Mouse (Mus musculus) kidney, embryonic 14.5 days (tissue): ENCODE data around the gene Taar5. TPM values are rescaled to one million over a fixed set of nuclear protein-coding genes. Genes with fewer than 3 reads are reported as not detected.

Source experiments
- ATAC-seq: fragments of 200-750 bp; cut with Nextera tagmentation; 2 replicates; pipeline ENCODE4 v1.8.0; 2017; ENCODE audit warnings: moderate number of reproducible peaks, mild to moderate bottlenecking, moderate TSS enrichment, moderate library complexity; ENCODE audit not compliant: low FRiP score, low TSS enrichment
- H3K27ac ChIP-seq: fragments of 300-500 bp; sonication (generic); 2 replicates; pipeline ENCODE4 v1.5.1; 2014; ENCODE audit warnings: low read depth, mild to moderate bottlenecking, low read length, moderate library complexity, mixed read lengths
- H3K27me3 ChIP-seq: fragments of 300-500 bp; sonication (generic); 2 replicates; pipeline ENCODE4 v1.6.1; 2014; ENCODE audit warnings: mild to moderate bottlenecking, low read length; ENCODE audit not compliant: control insufficient read depth, insufficient read depth
- H3K36me3 ChIP-seq: fragments of 300-500 bp; sonication (generic); 2 replicates; pipeline ENCODE4 v1.6.1; 2014; ENCODE audit warnings: low read length, mixed read lengths; ENCODE audit not compliant: control insufficient read depth, insufficient read depth
- H3K4me1 ChIP-seq: fragments of 300-500 bp; sonication (generic); 2 replicates; pipeline ENCODE4 v1.6.1; 2014; ENCODE audit warnings: low read length, mixed read lengths; ENCODE audit not compliant: control insufficient read depth, insufficient read depth
- H3K4me2 ChIP-seq: fragments of 300-500 bp; sonication (generic); replicated peaks from 2 replicates; pipeline ENCODE4 v1.6.1; 2014; ENCODE audit warnings: low read depth, mild to moderate bottlenecking, low read length
- H3K4me3 ChIP-seq: fragments of 300-500 bp; sonication (generic); 2 replicates; pipeline ENCODE4 v1.5.1; 2014; ENCODE audit warnings: mild to moderate bottlenecking, low read length
- H3K9ac ChIP-seq: fragments of 300-500 bp; sonication (generic); 2 replicates; pipeline ENCODE4 v1.6.1; 2014; ENCODE audit warnings: low read depth, mild to moderate bottlenecking, low read length, moderate library complexity
- H3K9me3 ChIP-seq: fragments of 300-500 bp; sonication (generic); 2 replicates; pipeline ENCODE4 v1.6.1; 2016; ENCODE audit warnings: low read length; ENCODE audit not compliant: control insufficient read depth
- whole genome bisulfite sequencing: fragments of 180-500 bp; shearing (Covaris S2); extraction: QIAGEN DNeasy Blood & Tissue Kit; methylation state at CpG from one replicate; pipeline ENCODE4 v1.1.7; 2014; 5-methylcytosine and 5-hydroxymethylcytosine counted together
- polyA plus RNA-seq: library from polyadenylated mRNA; unstranded; fragments of >200 nt; fragmentation: Nextera tagmentation; extraction: Ambion mirVana; gene quantifications from 2 replicates; pipeline ENCODE4 v1.2.1, GENCODE M21; 2014

Taar5 gene
- polyA plus RNA-seq, 1 experiment from 2014 or later, result not detected

DNA sequence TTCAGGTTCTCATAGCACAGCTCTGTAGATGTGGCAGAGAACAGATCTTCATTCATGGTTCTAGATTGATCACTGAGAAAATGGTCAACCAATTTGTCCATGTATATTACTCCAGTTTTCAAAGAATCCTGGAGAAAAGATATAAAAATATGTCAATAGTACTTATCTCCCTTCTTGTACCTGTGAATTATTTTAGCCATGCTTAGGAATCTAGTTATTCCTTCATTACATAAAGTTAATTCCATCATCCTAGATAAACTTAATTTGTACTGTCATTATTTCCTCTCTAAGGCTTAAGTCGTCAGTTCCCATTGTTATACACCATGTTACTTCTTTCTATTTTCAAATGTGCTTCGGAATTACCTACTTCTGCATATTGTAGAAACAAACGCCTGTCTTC, 22.9 kb downstream of the Taar5 start, which contains the start of gene Taar7a:
Taar7a (minus strand) TSS at position 101 of the 400 bp plus-strand sequence.
- no peaks in the 10 kb centered on the region for H3K4me1 ChIP-seq
- WGBS, result 84% methylated on average over 3 of the region's 3 CpGs
- no peaks in the 10 kb centered on the region for H3K27me3 ChIP-seq
- H3K4me3 ChIP-seq, result no peak within 1 kb of the TSS
- H3K9ac ChIP-seq, result no peak within 1 kb of the TSS
- H3K36me3 ChIP-seq, result no peaks in the 10 kb centered on the region
- no peaks in the 10 kb centered on the region for H3K9me3 ChIP-seq
- no peak within 1 kb of the TSS for H3K4me2 ChIP-seq
- ATAC-seq, result no peak
- H3K27ac ChIP-seq, result no peak within 1 kb of the TSS

DNA sequence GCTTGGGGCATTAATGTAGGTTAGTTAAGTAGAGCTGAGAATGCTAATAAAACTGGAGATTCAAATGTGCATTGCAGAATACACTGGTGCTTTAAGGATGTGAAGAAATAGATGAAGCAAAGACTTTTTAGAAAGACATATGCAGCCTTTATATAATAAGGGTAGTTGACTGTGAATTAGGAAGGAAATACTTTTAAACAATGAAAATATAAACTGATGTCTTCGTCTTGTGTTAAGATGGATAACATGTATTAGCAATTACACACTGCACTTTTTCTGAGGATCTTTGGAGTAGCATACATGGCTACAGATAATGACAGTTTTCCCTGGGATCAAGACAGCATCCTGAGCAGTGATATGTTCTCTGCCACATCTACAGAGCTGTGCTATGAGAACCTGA, 29.1 kb downstream of the Taar5 start, which contains the start of gene Taar7b:
Taar7b (plus strand) TSS at position 301 of the 400 bp plus-strand sequence.
- Histone ChIP-seq H3K27ac (no peak within 1 kb of the TSS), H3K27me3 (no peaks in the 10 kb centered on the region), H3K36me3 (no peaks in the 10 kb centered on the region), H3K4me3 (no peak within 1 kb of the TSS), H3K9ac (no peak within 1 kb of the TSS), H3K9me3 (no peaks in the 10 kb centered on the region), H3K4me1 (no peaks in the 10 kb centered on the region), H3K4me2 (no peak within 1 kb of the TSS)
- WGBS, result 93% methylated on average over 1 of the region's 1 CpGs
- no peak for ATAC-seq

DNA sequence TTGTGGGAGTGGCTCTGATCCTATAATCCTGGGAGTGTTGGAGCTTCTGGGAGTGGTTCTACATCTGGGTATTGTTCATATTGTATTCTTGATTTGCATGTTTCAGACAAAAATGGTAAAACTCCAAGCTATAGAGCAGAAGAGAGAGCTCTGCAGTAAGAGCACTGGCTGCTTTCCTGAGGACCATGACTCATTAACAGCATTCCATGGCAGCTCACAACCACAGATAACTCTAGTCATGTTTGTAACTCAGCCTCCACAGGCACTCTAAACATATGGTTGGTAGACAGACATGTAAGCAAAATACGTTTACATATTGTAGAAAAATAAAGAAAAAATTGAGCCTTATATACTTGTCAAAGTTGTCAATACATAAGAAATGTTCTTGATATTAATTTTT, 35.9 kb downstream of the Taar5 start:
- no peaks in the 10 kb centered on the region for H3K36me3 ChIP-seq
- ATAC-seq, result no peak
- H3K4me3 ChIP-seq, result no peak overlapping the region
- H3K9ac ChIP-seq, result no peak overlapping the region
- H3K9me3 ChIP-seq, result no peaks in the 10 kb centered on the region
- H3K4me1 ChIP-seq, result no peaks in the 10 kb centered on the region
- WGBS, result 86% methylated on average over 1 of the region's 1 CpGs
- H3K27ac ChIP-seq, result no peak overlapping the region
- no peak overlapping the region for H3K4me2 ChIP-seq
- H3K27me3 ChIP-seq, result no peaks in the 10 kb centered on the region

DNA sequence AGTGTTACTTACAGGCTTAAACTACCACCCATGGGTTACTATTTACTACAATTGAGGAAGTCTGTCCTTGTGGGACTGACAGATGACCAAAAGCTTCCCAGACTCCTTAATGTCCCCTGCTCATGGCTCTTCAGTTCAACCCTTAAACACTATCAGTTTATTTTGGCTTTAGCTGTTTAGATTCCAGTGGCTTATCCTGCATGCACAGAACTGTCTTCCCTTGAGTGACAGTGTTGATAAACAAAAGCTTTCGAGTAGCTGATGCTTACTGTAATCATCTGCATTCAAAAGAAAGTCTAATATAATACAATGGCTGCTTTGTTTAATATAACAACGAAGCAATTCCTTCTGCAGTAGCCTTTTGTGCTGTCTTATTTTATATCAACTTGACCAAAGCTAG, 36.5 kb downstream of the Taar5 start:
- no peaks in the 10 kb centered on the region for H3K36me3 ChIP-seq
- H3K9me3 ChIP-seq, result no peaks in the 10 kb centered on the region
- H3K4me1 ChIP-seq, result no peaks in the 10 kb centered on the region
- ATAC-seq, result no peak
- no peak overlapping the region for H3K4me2 ChIP-seq
- H3K4me3 ChIP-seq, result no peak overlapping the region
- no peaks in the 10 kb centered on the region for H3K27me3 ChIP-seq
- 66% methylated on average over 2 of the region's 2 CpGs for WGBS
- no peak overlapping the region for H3K9ac ChIP-seq
- H3K27ac ChIP-seq, result no peak overlapping the region

DNA sequence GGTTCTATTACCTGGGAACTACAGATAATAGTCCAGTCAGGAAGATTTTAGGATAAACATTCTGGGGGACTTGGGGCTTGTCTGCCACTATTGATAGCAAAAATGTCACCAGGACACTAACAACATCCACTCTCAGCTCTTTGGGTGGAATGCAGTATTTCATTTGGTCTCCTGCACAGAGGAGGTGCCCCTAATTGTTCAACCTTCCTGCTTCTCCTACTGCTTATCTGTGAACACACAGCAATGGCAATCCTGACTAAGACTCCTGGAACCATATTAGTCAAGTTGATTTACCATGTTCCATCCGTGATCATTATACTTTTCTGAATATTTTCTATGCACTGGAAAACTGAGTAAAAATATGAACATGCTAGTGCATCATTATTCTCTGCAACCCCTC, 37.6 kb downstream of the Taar5 start:
- H3K9me3 ChIP-seq, result no peaks in the 10 kb centered on the region
- no peaks in the 10 kb centered on the region for H3K36me3 ChIP-seq
- H3K4me2 ChIP-seq, result no peak overlapping the region
- H3K27me3 ChIP-seq, result no peaks in the 10 kb centered on the region
- H3K4me1 ChIP-seq, result no peaks in the 10 kb centered on the region
- whole genome bisulfite sequencing, result 86% methylated on average over 1 of the region's 1 CpGs
- no peak for ATAC-seq
- no peak overlapping the region for H3K9ac ChIP-seq
- H3K4me3 ChIP-seq, result no peak overlapping the region
- no peak overlapping the region for H3K27ac ChIP-seq

Other genes starting within 250 kb of the Taar5 start
- 203 and 268 TPM in 2 replicates for gene Rps12, start 183.4 kb upstream of the Taar5 start, polyA plus RNA-seq
- gene Slc18b1, start 173.7 kb upstream of the Taar5 start, polyA plus RNA-seq, result 13.4 and 20.0 TPM in 2 replicates
- gene Vnn3, start 119.2 kb upstream of the Taar5 start, polyA plus RNA-seq, result not detected in 2 replicates
- 0.74 and 0.79 TPM in 2 replicates for gene Vnn1, start 76.0 kb upstream of the Taar5 start, polyA plus RNA-seq
- not detected in 2 replicates for gene Taar1, start 50.4 kb upstream of the Taar5 start, polyA plus RNA-seq
- gene Taar2, start 32.1 kb upstream of the Taar5 start, polyA plus RNA-seq, result not detected in 2 replicates
- gene Taar3, start 21.1 kb upstream of the Taar5 start, polyA plus RNA-seq, result not detected in 2 replicates
- not detected in 2 replicates for gene Taar4, start 10.2 kb upstream of the Taar5 start, polyA plus RNA-seq
- gene Taar6, start 14.9 kb downstream of the Taar5 start, polyA plus RNA-seq, result not detected in 2 replicates
- not detected in 2 replicates for gene Taar7a, start 22.8 kb downstream of the Taar5 start, polyA plus RNA-seq
- gene Taar7b, start 29.2 kb downstream of the Taar5 start, polyA plus RNA-seq, result not detected in 2 replicates
- gene Taar7d, start 56.5 kb downstream of the Taar5 start, polyA plus RNA-seq, result not detected in 2 replicates
- gene Taar7e, start 66.9 kb downstream of the Taar5 start, polyA plus RNA-seq, result not detected in 2 replicates
- not detected in 2 replicates for gene Taar7f, start 78.8 kb downstream of the Taar5 start, polyA plus RNA-seq
- not detected in 2 replicates for gene Taar8a, start 105.8 kb downstream of the Taar5 start, polyA plus RNA-seq
- not detected in 2 replicates for gene Taar8b, start 121.6 kb downstream of the Taar5 start, polyA plus RNA-seq
- not detected in 2 replicates for gene Taar8c, start 131.2 kb downstream of the Taar5 start, polyA plus RNA-seq
- not detected in 2 replicates for gene Taar9, start 138.8 kb downstream of the Taar5 start, polyA plus RNA-seq
- gene Stx7, start 178.6 kb downstream of the Taar5 start, polyA plus RNA-seq, result 67.8 and 95.5 TPM in 2 replicates